Mouse (Mus musculus) lung, adult 2 months (tissue): ENCODE results near the gene Plekhm2. TPM values are rescaled to one million over a fixed set of nuclear protein-coding genes. Genes with fewer than 3 reads are reported as not detected.

Experiments
- DNase-seq: peaks from one replicate; pipeline ENCODE4 v3.0.0; 2022
- H3K4me1 ChIP-seq: fragments of 200-500 bp; 2 replicates; pipeline ENCODE4 v1.6.1; 2011; ENCODE audit warnings: low read length; ENCODE audit not compliant: control insufficient read depth, insufficient read depth
- H3K4me3 ChIP-seq: fragments of 200-500 bp; replicated peaks from 2 replicates; pipeline ENCODE3; 2011; ENCODE audit warnings: low read depth, mild to moderate bottlenecking, control low read depth, low read length; ENCODE audit errors: extremely low read depth
- CTCF ChIP-seq: fragments of 200-500 bp; IDR thresholded peaks from 2 replicates; pipeline ENCODE4 v1.5.1; 2011; ENCODE audit warnings: mild to moderate bottlenecking, low read length, control low read depth; ENCODE audit not compliant: insufficient read depth
- POLR2A ChIP-seq: fragments of 200-500 bp; IDR thresholded peaks from 2 replicates; pipeline ENCODE4 v1.6.1; 2011; ENCODE audit warnings: low read depth, mild to moderate bottlenecking, control low read depth, low read length, borderline replicate concordance; ENCODE audit errors: extremely low read depth
- WGBS: fragments of 180-500 bp; shearing (Covaris S2); methylation state at CpG from one replicate; pipeline ENCODE4 v1.1.7; 2018; 5-methylcytosine and 5-hydroxymethylcytosine counted together
- polyA plus RNA-seq: library from polyadenylated mRNA; depleted of rRNA; stranded (reverse); fragments of >200 nt; gene quantifications from 2 replicates; pipeline ENCODE4 v1.2.3, GENCODE M21; 2012

Plekhm2 gene
- polyA plus RNA-seq, 1 experiment, result 52.3 TPM

DNA sequence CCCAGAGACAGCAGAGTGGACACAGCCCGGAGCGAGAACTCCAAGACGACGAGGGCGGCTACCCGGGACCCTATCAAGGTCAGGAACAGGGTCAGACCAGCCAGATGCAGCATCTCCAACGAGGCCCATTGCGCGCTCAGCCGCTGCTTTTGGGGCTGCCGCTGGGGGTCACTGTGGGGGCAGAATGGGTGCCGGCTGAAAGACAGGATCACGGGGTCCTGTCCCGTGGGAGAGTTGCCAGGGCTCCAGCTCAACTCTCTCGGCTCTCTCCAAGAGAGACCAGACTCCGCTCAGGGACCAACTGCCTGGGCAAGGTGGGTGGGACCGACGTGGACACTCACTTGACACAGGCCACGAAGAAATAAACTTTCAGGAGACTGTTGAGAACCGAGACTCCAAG, 47.4 kb downstream of the Plekhm2 start:
- peak; percentile 60 for DNase-seq

GRCm38 (mm10) chr4:141616811-141617210, 47.9 kb downstream of the Plekhm2 start:
- H3K4me3 ChIP-seq, result no peak overlapping the region
- H3K4me1 ChIP-seq, result peaks cover 9% of the 10 kb centered on the region
- TF ChIP-seq CTCF, result no peak
- no peak for TF ChIP-seq POLR2A
- no peak for DNase-seq
- 77% methylated on average over 6 of the region's 6 CpGs for WGBS

More for the DNA sequence above, 47.4 kb downstream of the Plekhm2 start:
- Histone ChIP-seq H3K4me3 (peak overlapping the region; percentile 30), H3K4me1 (peaks cover 9% of the 10 kb centered on the region)
- TF ChIP-seq CTCF, result peak; percentile 32; the same call in 1 of the 2 replicates
- no peak for TF ChIP-seq POLR2A
- 7% methylated on average over 20 of the region's 20 CpGs for WGBS

DNA sequence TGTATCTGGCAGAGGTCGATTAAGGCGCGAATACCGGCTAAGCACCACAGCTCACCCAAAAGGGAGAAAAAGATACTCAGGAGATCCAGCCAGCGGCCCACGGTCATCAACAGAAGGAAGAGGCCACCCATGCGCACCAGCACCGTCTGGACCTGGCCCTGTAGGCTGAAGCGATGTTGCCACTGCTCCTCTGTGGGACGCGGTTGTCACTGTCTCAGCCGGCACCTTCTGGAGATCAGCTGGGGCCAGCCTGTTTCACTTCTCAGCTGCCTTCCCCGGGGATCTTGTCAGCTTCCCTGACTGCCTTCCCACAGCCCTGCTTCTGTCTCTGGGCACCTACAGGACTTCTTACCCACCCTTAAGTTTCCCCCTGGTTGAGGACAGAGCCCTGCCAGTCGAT, 49.8 kb downstream of the Plekhm2 start:
- H3K4me3 ChIP-seq, result no peak overlapping the region
- no peak for DNase-seq
- no peak for TF ChIP-seq POLR2A
- no peak for TF ChIP-seq CTCF
- WGBS, result 83% methylated on average over 14 of the region's 14 CpGs
- peaks cover 9% of the 10 kb centered on the region for H3K4me1 ChIP-seq

- no peak for DNase-seq
- Histone ChIP-seq H3K4me3 (no peak overlapping the region), H3K4me1 (peaks cover 4% of the 10 kb centered on the region)
- 40% methylated on average over 6 of the region's 6 CpGs for WGBS
- TF ChIP-seq CTCF (no peak), POLR2A (no peak)
Observed at GRCm38 (mm10) chr4:141609538-141609937, 55.2 kb downstream of the Plekhm2 start.

GRCm38 (mm10) chr4:141605861-141606260, 58.8 kb downstream of the Plekhm2 start, which contains the start of gene Fblim1:
Gene Fblim1, minus strand, starts transcription at chr4:141606096.
- WGBS, result 68% methylated on average over 11 of the region's 11 CpGs
- DNase-seq, result no peak
- H3K4me3 ChIP-seq, result peak within 1 kb of the TSS; percentile 31
- peaks cover 13% of the 10 kb centered on the region for H3K4me1 ChIP-seq
- TF ChIP-seq CTCF (no peak), POLR2A (peak; percentile 80; the same call in 1 of the 2 replicates)

DNA sequence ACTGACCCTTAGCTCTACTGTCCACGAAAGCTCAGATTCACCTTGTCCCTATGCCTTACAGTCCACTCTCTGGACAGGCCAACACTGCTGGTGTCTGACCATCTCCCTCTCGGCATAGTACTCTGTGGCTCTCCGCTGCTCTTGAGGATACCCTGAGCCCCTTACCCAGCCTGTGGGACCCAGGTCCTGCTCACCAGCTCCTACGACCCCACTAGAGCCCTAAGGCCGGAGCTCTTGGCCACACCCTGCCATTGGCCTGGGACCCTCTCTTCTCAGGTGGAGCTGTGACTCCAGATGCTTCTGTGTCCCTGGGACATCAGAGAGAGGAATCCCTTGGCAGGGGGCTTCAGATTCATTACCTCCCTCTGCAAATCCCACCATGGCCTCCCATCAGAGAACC, 59.3 kb downstream of the Plekhm2 start:
- WGBS, result 90% methylated on average over 5 of the region's 5 CpGs
- no peak for DNase-seq
- Histone ChIP-seq H3K4me3 (peak overlapping the region; percentile 31), H3K4me1 (peaks cover 13% of the 10 kb centered on the region)
- TF ChIP-seq CTCF, result no peak
- no peak for TF ChIP-seq POLR2A

DNA sequence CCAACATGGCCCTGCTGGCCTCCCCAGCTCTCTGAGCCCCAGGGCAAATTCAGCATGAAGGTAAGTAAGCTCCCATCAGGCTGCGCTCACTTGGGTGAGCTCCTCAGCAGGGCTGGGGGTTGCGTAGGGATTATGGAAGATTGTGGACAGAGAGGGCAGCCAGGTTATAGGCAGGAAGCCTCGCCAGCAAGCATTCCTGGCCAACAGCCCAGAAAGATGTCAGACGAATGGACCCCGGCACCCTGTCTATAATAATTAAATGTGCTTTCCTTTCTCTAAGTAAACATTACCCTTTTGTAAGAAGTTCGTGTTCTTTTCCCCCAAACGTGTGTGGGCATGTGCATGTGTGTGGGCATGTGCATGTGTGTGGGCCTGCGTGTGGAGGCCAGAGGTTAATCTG, 60.2 kb downstream of the Plekhm2 start:
- no peak for TF ChIP-seq POLR2A
- TF ChIP-seq CTCF, result no peak
- 27% methylated on average over 8 of the region's 8 CpGs for WGBS
- no peak for DNase-seq
- H3K4me1 ChIP-seq, result peaks cover 10% of the 10 kb centered on the region
- no peak overlapping the region for H3K4me3 ChIP-seq

GRCm38 (mm10) chr4:141603921-141604320, 60.8 kb downstream of the Plekhm2 start:
- TF ChIP-seq POLR2A (no peak), CTCF (no peak)
- no peak overlapping the region for H3K4me3 ChIP-seq
- peaks cover 10% of the 10 kb centered on the region for H3K4me1 ChIP-seq
- DNase-seq, result no peak
- 70% methylated on average over 4 of the region's 4 CpGs for WGBS

DNA sequence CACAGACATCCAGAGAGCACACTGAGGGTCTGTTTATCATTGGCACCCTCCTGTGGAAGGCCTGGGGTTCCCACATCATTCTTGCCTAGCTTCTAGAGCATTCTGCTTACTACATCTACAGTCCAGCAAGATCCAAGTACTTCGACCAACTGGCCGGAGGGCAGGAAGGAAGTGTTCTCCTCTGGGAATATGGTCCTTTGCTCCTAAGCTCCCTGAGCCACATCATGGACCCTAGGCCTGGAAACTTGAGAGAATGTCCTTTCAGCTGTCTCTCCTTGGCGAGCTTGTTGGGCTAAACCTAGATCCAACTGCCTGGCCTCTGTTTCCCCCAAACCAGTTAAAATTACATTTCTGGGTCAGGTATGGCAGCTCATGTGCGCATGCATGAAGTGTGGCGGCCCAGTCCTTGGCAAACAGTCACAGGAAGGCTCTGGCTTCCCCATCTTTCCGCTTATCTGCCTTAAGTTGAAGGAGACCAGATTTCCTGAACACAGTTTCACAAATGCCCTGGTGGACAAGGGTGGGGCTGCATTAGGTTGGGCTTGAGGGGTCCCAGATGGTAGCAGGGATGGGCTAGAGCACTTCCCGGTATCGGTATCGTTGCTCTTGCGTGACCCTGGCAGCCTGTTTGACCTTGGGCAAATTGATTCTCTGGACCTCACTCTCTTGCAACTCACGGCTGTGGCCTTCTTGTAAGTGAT, 62.0 kb downstream of the Plekhm2 start:
- 52% methylated on average over 11 of the region's 11 CpGs for WGBS
- no peak for DNase-seq
- H3K4me1 ChIP-seq, result peaks cover 10% of the 10 kb centered on the region
- no peak overlapping the region for H3K4me3 ChIP-seq
- TF ChIP-seq CTCF (no peak), POLR2A (no peak)
